Mouse (Mus musculus): ENCODE data around the gene Bcas3. TPM values are rescaled to one million over a fixed set of nuclear protein-coding genes. Genes with fewer than 3 reads are reported as not detected.

Bcas3 gene
- polyA plus RNA-seq, 1 experiment from 2014 or later: 18.2 TPM

DNA sequence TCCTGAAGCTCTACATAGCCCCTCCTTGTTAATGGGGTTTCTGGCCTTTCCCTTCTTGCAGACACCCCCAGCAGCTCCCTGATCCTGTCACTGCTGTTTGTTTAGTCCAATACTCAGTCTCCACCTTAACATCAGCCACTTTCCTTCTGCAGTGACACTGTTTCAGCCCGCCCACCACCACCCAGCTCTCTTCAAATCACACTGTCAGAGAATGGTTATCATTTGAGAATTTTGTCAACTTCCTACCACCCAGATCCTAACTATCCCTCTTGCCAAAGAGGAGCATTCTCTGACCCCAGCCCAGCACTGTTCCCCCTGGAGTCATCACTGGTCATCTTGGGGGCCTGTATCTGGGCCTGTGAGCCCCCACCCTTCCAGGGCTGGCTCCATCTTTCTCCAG lies 452.8 kb downstream of the Bcas3 start:
- H3K4me1 ChIP-seq: peaks cover 58% of the 10 kb centered on the region
- no peak for ATAC-seq
- H3K4me2 ChIP-seq: no peak overlapping the region
- no peak overlapping the region for H3K4me3 ChIP-seq
- no peak overlapping the region for H3K9ac ChIP-seq
- H3K36me3 ChIP-seq: no peaks in the 10 kb centered on the region
- H3K27me3 ChIP-seq (replicated peaks): peaks cover 9% of the 10 kb centered on the region; the same call in 1 of the 2 replicates
- no peak overlapping the region for H3K27ac ChIP-seq
- 66% methylated on average over 1 of the region's 1 CpGs for WGBS (ENCODE audit: insufficient replicate concordance)
- no peaks in the 10 kb centered on the region for H3K9me3 ChIP-seq (replicated peaks)

GRCm38 (mm10) chr11:85807353-85807752 lies 454.4 kb downstream of the Bcas3 start:
- no peak overlapping the region for H3K27ac ChIP-seq
- no peaks in the 10 kb centered on the region for H3K36me3 ChIP-seq
- no peak overlapping the region for H3K4me3 ChIP-seq
- H3K4me1 ChIP-seq: peaks cover 49% of the 10 kb centered on the region
- WGBS (ENCODE audit: insufficient replicate concordance): 74% methylated on average over 11 of the region's 11 CpGs
- H3K9ac ChIP-seq: no peak overlapping the region
- no peak overlapping the region for H3K4me2 ChIP-seq
- no peaks in the 10 kb centered on the region for H3K9me3 ChIP-seq (replicated peaks)
- H3K27me3 ChIP-seq (replicated peaks): peaks cover 12% of the 10 kb centered on the region; the same call in 1 of the 2 replicates
- ATAC-seq: no peak

DNA sequence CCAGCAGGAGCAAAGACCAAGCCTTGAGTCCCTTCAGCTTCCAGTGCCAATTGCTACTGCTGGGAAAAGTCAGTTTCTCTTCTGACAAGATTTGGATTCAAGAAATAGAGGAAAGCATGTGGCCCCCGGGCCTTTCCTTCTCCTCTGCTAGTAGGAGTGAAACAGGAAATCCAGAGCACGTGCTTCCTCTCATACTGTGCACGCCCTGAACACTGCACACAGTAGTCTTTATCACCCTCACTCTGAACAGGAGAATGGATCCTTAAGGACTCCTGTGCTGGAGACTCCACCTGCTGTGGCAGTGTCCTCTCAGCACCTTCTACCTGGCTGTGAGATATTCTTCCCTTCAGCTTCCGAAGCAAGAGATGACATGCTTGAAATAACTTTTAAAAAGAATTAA lies 458.3 kb downstream of the Bcas3 start:
- no peak for ATAC-seq
- Histone ChIP-seq H3K27ac (no peak overlapping the region), H3K4me1 (peaks cover 29% of the 10 kb centered on the region), H3K36me3 (no peaks in the 10 kb centered on the region), H3K4me2 (no peak overlapping the region), H3K9me3 (replicated peaks) (no peaks in the 10 kb centered on the region), H3K27me3 (replicated peaks) (peaks cover 32% of the 10 kb centered on the region), H3K4me3 (no peak overlapping the region), H3K9ac (no peak overlapping the region)
- WGBS (ENCODE audit: insufficient replicate concordance): 33% methylated on average over 4 of the region's 4 CpGs

- Histone ChIP-seq H3K36me3 (no peaks in the 10 kb centered on the region), H3K9ac (no peak overlapping the region), H3K27me3 (replicated peaks) (peaks cover 35% of the 10 kb centered on the region), H3K4me2 (no peak overlapping the region), H3K27ac (no peak overlapping the region), H3K4me1 (peaks cover 28% of the 10 kb centered on the region), H3K4me3 (no peak overlapping the region), H3K9me3 (replicated peaks) (no peaks in the 10 kb centered on the region)
- 74% methylated on average over 5 of the region's 5 CpGs for WGBS (ENCODE audit: insufficient replicate concordance)
- ATAC-seq: no peak
Measured at GRCm38 (mm10) chr11:85811676-85812075, 458.7 kb downstream of the Bcas3 start.

DNA sequence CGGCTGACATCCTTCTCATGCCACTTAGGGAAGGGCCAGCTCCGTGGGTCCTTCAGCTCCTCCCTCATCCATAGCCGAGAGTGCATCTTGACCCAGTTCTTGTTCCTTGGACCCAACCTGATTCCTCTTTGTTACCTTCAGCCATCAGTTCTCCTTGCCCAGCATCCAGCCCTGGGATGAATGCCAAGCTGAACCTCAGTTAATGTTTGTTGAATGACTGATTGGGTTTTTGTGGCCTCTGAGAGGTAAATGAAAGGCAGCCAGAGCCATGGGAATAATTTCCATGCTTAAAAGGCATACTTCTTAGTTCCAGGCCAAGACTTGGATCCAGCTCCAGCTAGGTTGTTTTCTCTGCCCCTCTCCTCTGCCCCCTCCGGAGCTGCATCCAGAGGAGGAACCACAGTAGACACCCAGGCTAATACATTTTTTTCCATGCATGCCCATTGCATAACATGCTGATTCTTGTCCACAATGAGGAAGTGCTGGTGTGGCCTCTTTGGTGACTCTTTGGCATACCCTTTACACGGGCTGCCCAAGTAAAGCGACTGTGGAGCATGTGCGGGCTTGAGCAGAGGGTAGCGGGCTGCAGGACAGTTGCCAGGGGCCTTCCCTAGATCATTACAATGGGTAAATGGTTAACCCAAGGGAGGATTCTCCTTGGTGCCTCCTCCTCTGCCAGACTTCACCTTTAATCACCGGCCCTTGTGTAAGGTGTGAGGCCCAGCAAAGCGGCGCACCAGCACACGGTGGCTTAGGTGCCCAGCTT lies 459.4 kb downstream of the Bcas3 start:
- Histone ChIP-seq H3K36me3 (no peaks in the 10 kb centered on the region), H3K9ac (no peak overlapping the region), H3K9me3 (replicated peaks) (no peaks in the 10 kb centered on the region), H3K4me2 (no peak overlapping the region), H3K27me3 (replicated peaks) (peaks cover 38% of the 10 kb centered on the region), H3K4me1 (peaks cover 28% of the 10 kb centered on the region), H3K27ac (no peak overlapping the region), H3K4me3 (no peak overlapping the region)
- 69% methylated on average over 12 of the region's 12 CpGs for WGBS (ENCODE audit: insufficient replicate concordance)
- no peak for ATAC-seq

GRCm38 (mm10) chr11:85814678-85815077 lies 461.7 kb downstream of the Bcas3 start:
- no peak for ATAC-seq
- no peaks in the 10 kb centered on the region for H3K36me3 ChIP-seq
- 48% methylated on average over 4 of the region's 4 CpGs for WGBS (ENCODE audit: insufficient replicate concordance)
- peaks cover 59% of the 10 kb centered on the region for H3K27me3 ChIP-seq (replicated peaks)
- H3K27ac ChIP-seq: no peak overlapping the region
- H3K9me3 ChIP-seq (replicated peaks): no peaks in the 10 kb centered on the region
- H3K4me1 ChIP-seq: peaks cover 36% of the 10 kb centered on the region
- H3K4me2 ChIP-seq: no peak overlapping the region
- no peak overlapping the region for H3K9ac ChIP-seq
- no peak overlapping the region for H3K4me3 ChIP-seq

- H3K4me1 ChIP-seq: peaks cover 32% of the 10 kb centered on the region
- H3K9ac ChIP-seq: no peak overlapping the region; the same call in 1 of the 2 replicates
- no peak overlapping the region for H3K4me3 ChIP-seq
- H3K27ac ChIP-seq: no peak overlapping the region
- WGBS (ENCODE audit: insufficient replicate concordance): 79% methylated on average over 5 of the region's 5 CpGs
- ATAC-seq: no peak
- peaks cover 59% of the 10 kb centered on the region for H3K27me3 ChIP-seq (replicated peaks)
- H3K36me3 ChIP-seq: no peaks in the 10 kb centered on the region
- H3K4me2 ChIP-seq: no peak overlapping the region
- no peaks in the 10 kb centered on the region for H3K9me3 ChIP-seq (replicated peaks)
Measured at GRCm38 (mm10) chr11:85816471-85816870, 463.5 kb downstream of the Bcas3 start.

- peaks cover 63% of the 10 kb centered on the region for H3K27me3 ChIP-seq (replicated peaks)
- H3K4me3 ChIP-seq: no peak overlapping the region
- H3K36me3 ChIP-seq: no peaks in the 10 kb centered on the region
- H3K4me2 ChIP-seq: no peak overlapping the region
- H3K4me1 ChIP-seq: peaks cover 32% of the 10 kb centered on the region
- WGBS (ENCODE audit: insufficient replicate concordance): 67% methylated on average over 3 of the region's 3 CpGs
- no peak overlapping the region for H3K27ac ChIP-seq
- no peaks in the 10 kb centered on the region for H3K9me3 ChIP-seq (replicated peaks)
- H3K9ac ChIP-seq: no peak overlapping the region
- no peak for ATAC-seq
Measured at GRCm38 (mm10) chr11:85818401-85818800, 465.4 kb downstream of the Bcas3 start.

DNA sequence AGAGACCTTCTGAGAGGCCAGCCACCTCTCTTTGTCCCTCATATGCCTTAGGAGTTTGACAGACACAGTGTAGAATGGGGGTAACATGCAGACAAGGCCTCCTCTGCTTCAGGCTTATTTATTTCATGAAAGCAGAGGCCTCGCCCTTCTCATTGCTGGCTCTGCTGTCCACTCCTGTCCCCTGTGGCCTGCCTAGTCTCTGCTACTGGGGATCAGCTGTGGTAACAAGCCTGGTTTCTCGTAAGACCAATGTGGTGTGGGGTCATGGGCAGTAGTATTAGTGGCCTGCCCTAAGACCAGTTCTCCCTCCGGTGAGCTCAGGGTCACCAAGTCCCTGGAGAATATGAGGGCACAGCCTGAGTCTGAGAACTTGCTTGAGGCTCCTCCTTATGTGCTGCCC lies 468.0 kb downstream of the Bcas3 start:
- Histone ChIP-seq H3K4me3 (no peak overlapping the region), H3K36me3 (no peaks in the 10 kb centered on the region), H3K27ac (no peak overlapping the region), H3K4me1 (peaks cover 28% of the 10 kb centered on the region), H3K27me3 (replicated peaks) (peaks cover 75% of the 10 kb centered on the region), H3K9me3 (replicated peaks) (no peaks in the 10 kb centered on the region), H3K4me2 (no peak overlapping the region), H3K9ac (no peak overlapping the region)
- WGBS (ENCODE audit: insufficient replicate concordance): 85% methylated on average over 3 of the region's 3 CpGs
- ATAC-seq: no peak

- Histone ChIP-seq H3K27me3 (replicated peaks) (peaks cover 78% of the 10 kb centered on the region), H3K4me3 (no peak overlapping the region), H3K27ac (no peak overlapping the region), H3K36me3 (no peaks in the 10 kb centered on the region), H3K9me3 (replicated peaks) (no peaks in the 10 kb centered on the region), H3K4me2 (no peak overlapping the region), H3K9ac (no peak overlapping the region), H3K4me1 (peaks cover 29% of the 10 kb centered on the region)
- 75% methylated on average over 9 of the region's 9 CpGs for whole genome bisulfite sequencing (ENCODE audit: insufficient replicate concordance)
- no peak for ATAC-seq
Measured at GRCm38 (mm10) chr11:85821659-85822058, 468.7 kb downstream of the Bcas3 start.

DNA sequence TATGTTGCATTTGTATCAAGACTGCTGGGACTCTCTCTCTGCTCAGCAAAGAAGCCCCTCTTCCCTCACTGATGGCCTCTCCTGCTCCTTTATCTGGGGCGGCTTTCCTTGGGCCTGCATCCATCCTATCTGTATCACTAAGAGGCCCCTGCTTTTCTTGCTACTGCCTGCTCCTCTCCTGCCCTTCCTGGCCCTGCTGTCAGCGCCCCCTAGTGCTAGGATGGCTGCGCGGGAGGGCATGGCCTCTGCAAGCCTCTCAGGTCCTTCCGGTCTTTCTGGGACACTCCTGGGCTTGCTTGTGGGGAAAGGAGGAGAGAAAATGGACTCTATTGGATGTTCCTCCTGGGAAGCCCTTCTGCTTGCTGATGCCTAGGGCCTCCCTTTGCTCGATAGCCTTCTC lies 470.2 kb downstream of the Bcas3 start:
- WGBS (ENCODE audit: insufficient replicate concordance): 6% methylated on average over 6 of the region's 6 CpGs
- H3K27ac ChIP-seq: no peak overlapping the region
- ATAC-seq: peak; percentile 76
- no peaks in the 10 kb centered on the region for H3K36me3 ChIP-seq
- H3K4me3 ChIP-seq: no peak overlapping the region
- H3K4me2 ChIP-seq: no peak overlapping the region
- H3K9ac ChIP-seq: no peak overlapping the region
- H3K27me3 ChIP-seq (replicated peaks): peaks cover 83% of the 10 kb centered on the region
- peaks cover 40% of the 10 kb centered on the region for H3K4me1 ChIP-seq
- no peaks in the 10 kb centered on the region for H3K9me3 ChIP-seq (replicated peaks)

DNA sequence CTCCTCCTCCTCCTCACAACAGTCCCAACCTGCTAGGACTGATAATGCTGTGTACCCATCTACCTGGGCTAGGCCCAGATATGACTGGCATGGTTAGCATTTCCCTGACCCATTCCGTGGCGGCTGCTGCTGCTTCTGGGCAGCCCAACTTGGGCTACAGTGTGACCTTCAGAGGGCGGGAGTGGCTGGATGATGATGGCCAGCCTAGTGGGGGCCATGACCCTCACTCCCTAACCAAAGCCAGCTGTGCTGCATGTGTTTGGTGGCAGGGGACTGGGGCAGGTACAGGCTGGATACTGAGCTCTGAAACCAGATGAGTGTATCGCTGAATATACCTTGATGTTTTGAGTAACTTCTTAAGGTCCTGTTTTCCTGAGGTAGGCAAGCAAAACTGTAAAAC lies 470.8 kb downstream of the Bcas3 start:
- H3K4me3 ChIP-seq: no peak overlapping the region
- H3K36me3 ChIP-seq: no peaks in the 10 kb centered on the region
- H3K27me3 ChIP-seq (replicated peaks): peaks cover 83% of the 10 kb centered on the region
- 82% methylated on average over 4 of the region's 4 CpGs for WGBS (ENCODE audit: insufficient replicate concordance)
- no peaks in the 10 kb centered on the region for H3K9me3 ChIP-seq (replicated peaks)
- H3K9ac ChIP-seq: no peak overlapping the region
- no peak for ATAC-seq
- H3K4me1 ChIP-seq: peaks cover 36% of the 10 kb centered on the region
- H3K27ac ChIP-seq: no peak overlapping the region
- H3K4me2 ChIP-seq: no peak overlapping the region

- H3K36me3 ChIP-seq: no peaks in the 10 kb centered on the region
- H3K4me1 ChIP-seq: peaks cover 49% of the 10 kb centered on the region
- no peak for ATAC-seq
- H3K27me3 ChIP-seq (replicated peaks): peaks cover 83% of the 10 kb centered on the region
- no peak overlapping the region for H3K9ac ChIP-seq
- no peak overlapping the region for H3K27ac ChIP-seq
- no peak overlapping the region for H3K4me2 ChIP-seq
- H3K4me3 ChIP-seq: no peak overlapping the region
- H3K9me3 ChIP-seq (replicated peaks): no peaks in the 10 kb centered on the region
- WGBS (ENCODE audit: insufficient replicate concordance): 74% methylated on average over 10 of the region's 10 CpGs
Measured at GRCm38 (mm10) chr11:85825031-85825430, 472.1 kb downstream of the Bcas3 start.
